Mouse (Mus musculus): ENCODE results near the gene Tenm2. TPM values are rescaled to one million over a fixed set of nuclear protein-coding genes. Genes with fewer than 3 reads are reported as not detected.

Gene Tenm2
- total RNA-seq, 2 experiments from 2014 or later, result 124 to 163 TPM

GRCm38 (mm10) chr11:35979733-35980410, 1255.9 kb downstream of the Tenm2 start:
- peak in 1 of 2 experiments; percentile 36 for DNase-seq (ENCODE audit: extremely low spot score in 1 of 2, low spot score in 1 of 2)

GRCm38 (mm10) chr11:35979266-35979732, 1256.5 kb downstream of the Tenm2 start:
- no peak for DNase-seq (ENCODE audit: extremely low spot score in 1 of 2, low spot score in 1 of 2)

GRCm38 (mm10) chr11:35977796-35978195, 1258.0 kb downstream of the Tenm2 start:
- DNase-seq (ENCODE audit: extremely low spot score in 1 of 2, low spot score in 1 of 2), result no peak

GRCm38 (mm10) chr11:35977096-35977495, 1258.7 kb downstream of the Tenm2 start:
- DNase-seq (ENCODE audit: extremely low spot score in 1 of 2, low spot score in 1 of 2), result no peak

GRCm38 (mm10) chr11:35976482-35976881, 1259.3 kb downstream of the Tenm2 start:
- DNase-seq (ENCODE audit: extremely low spot score in 1 of 2, low spot score in 1 of 2), result no peak

GRCm38 (mm10) chr11:35974632-35975450, 1260.9 kb downstream of the Tenm2 start:
- no peak for DNase-seq (ENCODE audit: extremely low spot score in 1 of 2, low spot score in 1 of 2)

- no peak for DNase-seq (ENCODE audit: extremely low spot score in 1 of 2, low spot score in 1 of 2)
These were observed 1262.6 kb downstream of the Tenm2 start for GRCm38 (mm10) chr11:35973135-35973534.

GRCm38 (mm10) chr11:35972270-35972931, 1263.4 kb downstream of the Tenm2 start:
- no peak for DNase-seq (ENCODE audit: extremely low spot score in 1 of 2, low spot score in 1 of 2)

GRCm38 (mm10) chr11:35970806-35971705, 1264.7 kb downstream of the Tenm2 start:
- no peak for DNase-seq (ENCODE audit: extremely low spot score in 1 of 2, low spot score in 1 of 2)

GRCm38 (mm10) chr11:35968291-35968690, 1267.5 kb downstream of the Tenm2 start:
- DNase-seq (ENCODE audit: extremely low spot score in 1 of 2, low spot score in 1 of 2), result no peak

GRCm38 (mm10) chr11:35963981-35964549, 1271.7 kb downstream of the Tenm2 start:
- no peak for DNase-seq (ENCODE audit: extremely low spot score in 1 of 2, low spot score in 1 of 2)

GRCm38 (mm10) chr11:35963554-35963953, 1272.2 kb downstream of the Tenm2 start:
- DNase-seq (ENCODE audit: extremely low spot score in 1 of 2, low spot score in 1 of 2), result no peak

GRCm38 (mm10) chr11:35962431-35962830, 1273.3 kb downstream of the Tenm2 start:
- DNase-seq (ENCODE audit: extremely low spot score in 1 of 2, low spot score in 1 of 2), result no peak

- DNase-seq (ENCODE audit: extremely low spot score in 1 of 2, low spot score in 1 of 2), result no peak
These were observed 1276.5 kb downstream of the Tenm2 start for GRCm38 (mm10) chr11:35959270-35959669.
